Mouse (Mus musculus) midbrain, postnatal 0 days (tissue): ENCODE measurements around the gene Gas1. TPM values are rescaled to one million over a fixed set of nuclear protein-coding genes. Genes with fewer than 3 reads are reported as not detected.

Experiments used
- ATAC-seq: fragments of 200-750 bp; cut with Nextera tagmentation; 2 replicates; pipeline ENCODE4 v1.8.0; 2017; ENCODE audit warnings: moderate number of reproducible peaks, mild to moderate bottlenecking, moderate TSS enrichment, moderate library complexity; ENCODE audit not compliant: low FRiP score
- DNase-seq: peaks from one replicate; pipeline ENCODE4 v3.0.0-alpha.2; 2015; ENCODE audit warnings: low spot score
- H3K27ac ChIP-seq: fragments of 300-500 bp; sonication (generic); 2 replicates; pipeline ENCODE4 v1.5.1; 2014; ENCODE audit warnings: low read depth, mild to moderate bottlenecking, low read length, mixed read lengths
- H3K27me3 ChIP-seq: fragments of 300-500 bp; sonication (generic); 2 replicates; pipeline ENCODE4 v1.6.1; 2014; ENCODE audit warnings: low read length, control low read depth, mixed read lengths; ENCODE audit not compliant: insufficient read depth
- H3K36me3 ChIP-seq: fragments of 300-500 bp; sonication (generic); 2 replicates; pipeline ENCODE4 v1.6.1; 2014; ENCODE audit warnings: low read length, control low read depth, mixed read lengths; ENCODE audit not compliant: insufficient read depth
- H3K4me1 ChIP-seq: fragments of 300-500 bp; sonication (generic); 2 replicates; pipeline ENCODE4 v1.6.1; 2014; ENCODE audit warnings: mild to moderate bottlenecking, control low read depth, antibody characterized with exemption, low read length, mixed read lengths; ENCODE audit not compliant: insufficient read depth
- H3K4me2 ChIP-seq: fragments of 300-500 bp; sonication (generic); 2 replicates; pipeline ENCODE4 v1.6.1; 2014; ENCODE audit warnings: low read depth, mild to moderate bottlenecking, low read length, mixed read lengths; ENCODE audit not compliant: poor library complexity, severe bottlenecking
- H3K4me3 ChIP-seq: fragments of 300-500 bp; sonication (generic); 2 replicates; pipeline ENCODE4 v1.5.1; 2014; ENCODE audit warnings: low read depth, mild to moderate bottlenecking, low read length, moderate library complexity
- H3K9ac ChIP-seq: fragments of 300-500 bp; sonication (generic); replicated peaks from 2 replicates; pipeline ENCODE4 v1.6.1; 2014; ENCODE audit warnings: mild to moderate bottlenecking, low read length, moderate library complexity, mixed read lengths; ENCODE audit not compliant: poor library complexity, severe bottlenecking
- H3K9me3 ChIP-seq: fragments of 300-500 bp; sonication (generic); 2 replicates; pipeline ENCODE4 v1.6.1; 2016; ENCODE audit warnings: low read length, control low read depth
- CTCF ChIP-seq: IDR thresholded peaks from 2 replicates; pipeline ENCODE4 v1.5.1; 2016; ENCODE audit warnings: antibody characterized with exemption, mild to moderate bottlenecking
- WGBS: fragments of 180-500 bp; shearing (Covaris S2); extraction: QIAGEN DNeasy Blood & Tissue Kit; methylation state at CpG from one replicate; pipeline ENCODE4 v1.1.7; 2014; 5-methylcytosine and 5-hydroxymethylcytosine counted together
- polyA plus RNA-seq: library from polyadenylated mRNA; unstranded; fragments of >200 nt; fragmentation: Nextera tagmentation; extraction: Ambion mirVana; gene quantifications from 2 replicates; pipeline ENCODE4 v1.2.1, GENCODE M21; 2015
- total RNA-seq: library from RNA; depleted of rRNA; stranded (reverse); fragments of >200 nt; gene quantifications from 2 replicates; pipeline ENCODE4 v1.2.3, GENCODE M21; 2014

The Gas1 gene
- total and polyA plus RNA-seq, 2 experiments from 2014 or later: 12.3 to 40.9 TPM

DNA sequence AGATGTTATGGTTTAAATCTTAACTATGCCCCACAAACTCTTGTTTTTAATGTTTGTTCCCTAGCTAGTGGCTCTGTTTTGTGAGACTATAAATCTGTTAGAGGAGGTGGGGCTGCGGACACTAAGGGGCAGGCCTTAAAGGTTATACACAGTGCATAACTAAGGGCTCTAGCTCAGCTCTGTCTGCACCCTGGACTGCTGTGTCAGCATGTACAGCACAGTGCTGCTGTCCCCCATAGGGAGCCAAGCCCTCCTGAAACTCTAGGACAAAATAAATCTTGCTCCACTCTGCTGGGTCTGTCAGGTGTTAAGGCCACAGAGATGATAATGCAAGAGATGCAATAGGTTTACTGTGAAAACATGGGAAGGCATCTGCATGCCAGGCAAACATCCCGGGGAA, 10.1 kb upstream of the Gas1 start:
- Histone ChIP-seq H3K27me3 (no peaks in the 10 kb centered on the region; the same call in 1 of the 2 replicates), H3K9me3 (no peaks in the 10 kb centered on the region), H3K4me2 (no peak overlapping the region), H3K27ac (no peak overlapping the region), H3K4me1 (no peaks in the 10 kb centered on the region), H3K36me3 (no peaks in the 10 kb centered on the region), H3K9ac (no peak overlapping the region), H3K4me3 (no peak overlapping the region)
- ATAC-seq: no peak
- WGBS: 93% methylated on average over 2 of the region's 2 CpGs
- DNase-seq: no peak
- TF ChIP-seq CTCF: no peak

GRCm38 (mm10) chr13:60182346-60182745, 5.2 kb upstream of the Gas1 start:
- Histone ChIP-seq H3K4me1 (no peaks in the 10 kb centered on the region), H3K36me3 (no peaks in the 10 kb centered on the region), H3K27ac (no peak overlapping the region), H3K4me2 (no peak overlapping the region), H3K27me3 (no peaks in the 10 kb centered on the region), H3K4me3 (no peak overlapping the region), H3K9me3 (no peaks in the 10 kb centered on the region), H3K9ac (no peak overlapping the region)
- no peak for TF ChIP-seq CTCF
- ATAC-seq (no peak), DNase-seq (no peak)
- WGBS: 74% methylated on average over 4 of the region's 4 CpGs

GRCm38 (mm10) chr13:60179641-60180040, 2.5 kb upstream of the Gas1 start:
- no peak for TF ChIP-seq CTCF
- H3K4me2 ChIP-seq: no peak overlapping the region
- H3K9ac ChIP-seq: no peak overlapping the region

DNA sequence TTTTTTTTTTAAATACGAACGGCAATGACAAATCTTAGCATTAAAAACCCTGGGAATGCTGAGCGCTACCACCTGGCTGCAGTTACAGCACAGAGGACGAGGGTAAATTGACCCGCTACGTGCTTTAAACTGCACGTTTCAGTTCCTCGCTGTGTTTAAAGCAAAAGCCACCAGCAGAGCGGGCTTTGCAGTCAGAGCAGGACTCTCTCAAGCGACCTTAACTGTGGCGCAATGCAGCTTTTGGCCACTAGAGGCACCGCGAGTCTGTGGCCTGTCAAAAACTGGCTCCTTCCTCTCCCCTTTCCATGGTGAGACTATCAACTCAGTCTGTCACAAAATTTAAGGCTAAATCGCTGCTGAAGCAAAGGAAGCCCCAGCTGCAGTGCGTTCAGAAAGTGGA, 1.3 kb upstream of the Gas1 start:
- ATAC-seq: no peak
- H3K27me3 ChIP-seq: no peaks in the 10 kb centered on the region
- peak overlapping the region; percentile 96 for H3K4me2 ChIP-seq
- no peak overlapping the region for H3K9ac ChIP-seq
- no peaks in the 10 kb centered on the region for H3K9me3 ChIP-seq
- peak; percentile 95 for DNase-seq
- TF ChIP-seq CTCF: peak; percentile 99
- 1% methylated on average over 15 of the region's 15 CpGs for WGBS
- 0 out of 2 replicates have a peak overlapping the region, but pooled peaks have one; percentile 51 for H3K27ac ChIP-seq
- no peaks in the 10 kb centered on the region for H3K4me1 ChIP-seq
- peak overlapping the region; percentile 76 for H3K4me3 ChIP-seq
- no peaks in the 10 kb centered on the region for H3K36me3 ChIP-seq

More at GRCm38 (mm10) chr13:60179641-60180040, 2.5 kb upstream of the Gas1 start:
- no peak for DNase-seq
- Histone ChIP-seq H3K36me3 (no peaks in the 10 kb centered on the region), H3K9me3 (no peaks in the 10 kb centered on the region), H3K4me3 (no peak overlapping the region), H3K27me3 (no peaks in the 10 kb centered on the region), H3K4me1 (no peaks in the 10 kb centered on the region), H3K27ac (no peak overlapping the region)
- ATAC-seq: no peak
- WGBS: 74% methylated on average over 4 of the region's 4 CpGs

GRCm38 (mm10) chr13:60177797-60178110, 589 bp upstream of the Gas1 start:
- DNase-seq: no peak
- no peak overlapping the region for H3K9ac ChIP-seq

GRCm38 (mm10) chr13:60176776-60177105, 424 bp downstream of the Gas1 start:
- Histone ChIP-seq H3K9ac (peak overlapping the region; percentile 81), H3K36me3 (no peaks in the 10 kb centered on the region), H3K4me1 (0 out of 2 replicates have a peak, but pooled peaks cover 2% of the 10 kb centered on the region), H3K27me3 (0 out of 2 replicates have a peak, but pooled peaks cover 1% of the 10 kb centered on the region), H3K4me2 (peak overlapping the region; percentile 96), H3K9me3 (no peaks in the 10 kb centered on the region), H3K4me3 (peak overlapping the region; percentile 76), H3K27ac (peak overlapping the region; percentile 80)
- under 1% methylated on average over 46 of the region's 53 CpGs for WGBS
- no peak for TF ChIP-seq CTCF
- ATAC-seq (no peak; the same call in none of the 2 replicates), DNase-seq (no peak)

More at GRCm38 (mm10) chr13:60177797-60178110, 589 bp upstream of the Gas1 start:
- TF ChIP-seq CTCF: no peak
- no peak for ATAC-seq
- Histone ChIP-seq H3K27ac (no peak overlapping the region), H3K4me2 (peak overlapping the region; percentile 96), H3K9me3 (no peaks in the 10 kb centered on the region), H3K36me3 (no peaks in the 10 kb centered on the region), H3K4me3 (peak overlapping the region; percentile 76), H3K4me1 (no peaks in the 10 kb centered on the region), H3K27me3 (no peaks in the 10 kb centered on the region)
- 0% methylated on average over 13 of the region's 13 CpGs for WGBS
